Mouse (Mus musculus) thymus, adult 2 months (tissue): ENCODE data around the gene Olfr430.

Experiments
- CTCF ChIP-seq: fragments of 200-500 bp; IDR thresholded peaks from 2 replicates; pipeline ENCODE4 v1.5.1; 2012; ENCODE audit warnings: mild to moderate bottlenecking, control low read depth, low read length, moderate library complexity, borderline replicate concordance; ENCODE audit not compliant: control insufficient read depth, poor library complexity, insufficient read depth; ENCODE audit errors: extremely low read depth
- POLR2A ChIP-seq: fragments of 200-500 bp; IDR thresholded peaks from 2 replicates; pipeline ENCODE4 v1.6.1; 2012; ENCODE audit warnings: mild to moderate bottlenecking, low read length, control low read depth, moderate library complexity; ENCODE audit not compliant: control insufficient read depth, poor library complexity, insufficient read depth; ENCODE audit errors: extremely low read depth

DNA sequence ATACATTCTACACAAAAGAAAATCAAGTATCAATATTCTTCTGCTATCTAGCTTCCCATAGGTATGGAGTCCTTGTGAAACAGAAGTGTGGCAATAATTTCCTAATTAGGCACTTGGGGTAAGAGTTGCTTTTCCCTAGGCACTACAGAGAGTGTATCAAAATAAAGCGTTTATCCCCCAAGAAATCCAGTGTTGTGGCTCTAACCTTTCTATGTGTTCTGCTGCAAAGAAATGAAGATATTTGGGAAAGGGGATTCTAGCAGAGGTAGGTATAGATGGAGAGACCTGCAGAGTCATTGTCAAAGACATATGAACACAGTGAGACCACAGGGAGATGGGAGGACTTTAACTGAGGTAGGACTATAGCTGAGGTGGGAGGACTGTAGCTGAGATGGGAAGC, 30.2 kb downstream of the Olfr430 start, which contains the start of gene Olfr427:
- TF ChIP-seq CTCF: no peak
- no peak for TF ChIP-seq POLR2A
